Mouse (Mus musculus) forebrain, embryonic 14.5 days (tissue): ENCODE measurements around the gene Gm11114. TPM values are rescaled to one million over a fixed set of nuclear protein-coding genes. Genes with fewer than 3 reads are reported as not detected.

Experiments used
- ATAC-seq: fragments of 200-750 bp; cut with Nextera tagmentation; 2 replicates; pipeline ENCODE4 v1.8.0; 2017; ENCODE audit warnings: mild to moderate bottlenecking, moderate library complexity
- DNase-seq: peaks from one replicate; pipeline ENCODE4 v3.0.0-alpha.2; 2015; ENCODE audit warnings: low spot score
- H3K27ac ChIP-seq: fragments of 300-500 bp; sonication (generic); 2 replicates; pipeline ENCODE4 v1.5.1; 2014; ENCODE audit warnings: low read depth, mild to moderate bottlenecking, control low read depth, low read length, moderate library complexity
- H3K27me3 ChIP-seq: fragments of 300-500 bp; sonication (generic); replicated peaks from 2 replicates; pipeline ENCODE4 v1.6.1; 2014; ENCODE audit warnings: low read length, control low read depth, mixed read lengths; ENCODE audit not compliant: control insufficient read depth, insufficient read depth
- H3K36me3 ChIP-seq: fragments of 300-500 bp; sonication (generic); 2 replicates; pipeline ENCODE4 v1.6.1; 2014; ENCODE audit warnings: low read length, control low read depth; ENCODE audit not compliant: control insufficient read depth, insufficient read depth
- H3K4me1 ChIP-seq: fragments of 300-500 bp; sonication (generic); 2 replicates; pipeline ENCODE4 v1.6.1; 2014; ENCODE audit warnings: antibody characterized with exemption, low read length, control low read depth; ENCODE audit not compliant: control insufficient read depth, insufficient read depth
- H3K4me2 ChIP-seq: fragments of 300-500 bp; sonication (generic); 2 replicates; pipeline ENCODE4 v1.6.1; 2014; ENCODE audit warnings: mild to moderate bottlenecking, control low read depth, low read length
- H3K4me3 ChIP-seq: fragments of 300-500 bp; sonication (generic); 2 replicates; pipeline ENCODE4 v1.5.1; 2014; ENCODE audit warnings: low read depth, low read length, control low read depth
- H3K9ac ChIP-seq: fragments of 300-500 bp; sonication (generic); 2 replicates; pipeline ENCODE4 v1.6.1; 2014; ENCODE audit warnings: mild to moderate bottlenecking, low read length, control low read depth, moderate library complexity
- H3K9me3 ChIP-seq: fragments of 300-500 bp; sonication (generic); replicated peaks from 2 replicates; pipeline ENCODE4 v1.6.1; 2016; ENCODE audit warnings: low read length, control low read depth, mixed read lengths; ENCODE audit not compliant: control insufficient read depth
- WGBS: fragments of 180-500 bp; shearing (Covaris S2); extraction: QIAGEN DNeasy Blood & Tissue Kit; methylation state at CpG from one replicate; pipeline ENCODE4 v1.1.7; 2014; 5-methylcytosine and 5-hydroxymethylcytosine counted together
- polyA plus RNA-seq: library from polyadenylated mRNA; unstranded; fragments of >200 nt; fragmentation: Nextera tagmentation; extraction: Ambion mirVana; gene quantifications from 2 replicates; pipeline ENCODE4 v1.2.1, GENCODE M21; 2014

The Gm11114 gene
- polyA plus RNA-seq, 1 experiment from 2014 or later: not detected

- Histone ChIP-seq H3K4me1 (peaks cover 3% of the 10 kb centered on the region; the same call in 1 of the 2 replicates), H3K27me3 (peaks cover 7% of the 10 kb centered on the region; the same call in 1 of the 2 replicates), H3K27ac (no peak overlapping the region), H3K36me3 (no peaks in the 10 kb centered on the region), H3K9me3 (no peaks in the 10 kb centered on the region), H3K4me3 (peak overlapping the region; percentile 62; the same call in 1 of the 2 replicates), H3K4me2 (peak overlapping the region; percentile 93), H3K9ac (no peak overlapping the region)
- DNase-seq: peak; percentile 10
- no peak for ATAC-seq
- WGBS: 35% methylated on average over 17 of the region's 17 CpGs
These were observed 12.8 kb downstream of the Gm11114 start for GRCm38 (mm10) chr9:85325201-85325868.

- peak overlapping the region; percentile 62 for H3K4me3 ChIP-seq
- H3K36me3 ChIP-seq: no peaks in the 10 kb centered on the region
- peaks cover 7% of the 10 kb centered on the region; the same call in 1 of the 2 replicates for H3K27me3 ChIP-seq
- H3K27ac ChIP-seq: no peak overlapping the region
- H3K9ac ChIP-seq: peak overlapping the region; percentile 58
- peak; percentile 23 for DNase-seq
- WGBS: under 1% methylated on average over 83 of the region's 88 CpGs
- H3K4me1 ChIP-seq: peaks cover 3% of the 10 kb centered on the region; the same call in 1 of the 2 replicates
- peak overlapping the region; percentile 93 for H3K4me2 ChIP-seq
- H3K9me3 ChIP-seq: no peaks in the 10 kb centered on the region
- ATAC-seq: peak; percentile 60
These were observed 14.0 kb downstream of the Gm11114 start for GRCm38 (mm10) chr9:85326292-85327241.

GRCm38 (mm10) chr9:85327242-85328211 is 15.0 kb downstream of the Gm11114 start, which contains the start of gene Tent5a:
TSS of gene Tent5a (minus strand) at chr9:85327348.
- peaks cover 7% of the 10 kb centered on the region; the same call in 1 of the 2 replicates for H3K27me3 ChIP-seq
- H3K9ac ChIP-seq: peak within 1 kb of the TSS; percentile 58
- H3K4me3 ChIP-seq: peak within 1 kb of the TSS; percentile 62
- ATAC-seq: peak; percentile 90
- DNase-seq: peak; percentile 85
- H3K4me1 ChIP-seq: peaks cover 3% of the 10 kb centered on the region; the same call in 1 of the 2 replicates
- no peaks in the 10 kb centered on the region for H3K36me3 ChIP-seq
- peak within 1 kb of the TSS; percentile 93 for H3K4me2 ChIP-seq
- under 1% methylated on average over 72 of the region's 72 CpGs for WGBS
- 0 out of 2 replicates have a peak within 1 kb of the TSS, but pooled peaks have one; percentile 33 for H3K27ac ChIP-seq
- H3K9me3 ChIP-seq: no peaks in the 10 kb centered on the region

- ATAC-seq (peak; percentile 63), DNase-seq (peak; percentile 88)
- Histone ChIP-seq H3K4me2 (peak overlapping the region; percentile 93), H3K9me3 (no peaks in the 10 kb centered on the region), H3K27ac (0 out of 2 replicates have a peak overlapping the region, but pooled peaks have one; percentile 33), H3K4me1 (peaks cover 3% of the 10 kb centered on the region; the same call in 1 of the 2 replicates), H3K27me3 (peaks cover 7% of the 10 kb centered on the region; the same call in 1 of the 2 replicates), H3K4me3 (peak overlapping the region; percentile 62), H3K36me3 (no peaks in the 10 kb centered on the region), H3K9ac (peak overlapping the region; percentile 58)
- WGBS: under 1% methylated on average over 16 of the region's 16 CpGs
These were observed 15.7 kb downstream of the Gm11114 start for GRCm38 (mm10) chr9:85328259-85328658.

- 65% methylated on average over 2 of the region's 2 CpGs for WGBS
- H3K4me2 ChIP-seq: no peak overlapping the region
These were observed 18.9 kb downstream of the Gm11114 start for GRCm38 (mm10) chr9:85331521-85331920.

GRCm38 (mm10) chr9:85336046-85336445 is 23.5 kb downstream of the Gm11114 start:
- WGBS: 93% methylated on average over 7 of the region's 7 CpGs
- H3K27me3 ChIP-seq: no peaks in the 10 kb centered on the region
- H3K4me3 ChIP-seq: no peak overlapping the region
- no peak overlapping the region for H3K27ac ChIP-seq
- no peak for DNase-seq
- H3K9me3 ChIP-seq: no peaks in the 10 kb centered on the region
- H3K9ac ChIP-seq: no peak overlapping the region
- H3K4me2 ChIP-seq: no peak overlapping the region
- H3K4me1 ChIP-seq: no peaks in the 10 kb centered on the region
- H3K36me3 ChIP-seq: no peaks in the 10 kb centered on the region
- no peak for ATAC-seq

More at GRCm38 (mm10) chr9:85331521-85331920, 18.9 kb downstream of the Gm11114 start:
- ATAC-seq (no peak), DNase-seq (no peak)
- no peak overlapping the region for H3K4me3 ChIP-seq
- H3K4me1 ChIP-seq: no peaks in the 10 kb centered on the region
- H3K9me3 ChIP-seq: no peaks in the 10 kb centered on the region
- H3K9ac ChIP-seq: no peak overlapping the region
- no peak overlapping the region for H3K27ac ChIP-seq
- no peaks in the 10 kb centered on the region for H3K36me3 ChIP-seq
- 0 out of 2 replicates have a peak, but pooled peaks cover 4% of the 10 kb centered on the region for H3K27me3 ChIP-seq

GRCm38 (mm10) chr9:85340303-85340702 is 27.7 kb downstream of the Gm11114 start:
- ATAC-seq: no peak
- WGBS: 70% methylated on average over 3 of the region's 3 CpGs
- no peak for DNase-seq

More at GRCm38 (mm10) chr9:85340303-85340702, 27.7 kb downstream of the Gm11114 start:
- H3K4me1 ChIP-seq: no peaks in the 10 kb centered on the region
- H3K36me3 ChIP-seq: no peaks in the 10 kb centered on the region
- no peaks in the 10 kb centered on the region for H3K9me3 ChIP-seq
- H3K27ac ChIP-seq: no peak overlapping the region
- H3K4me2 ChIP-seq: no peak overlapping the region
- H3K4me3 ChIP-seq: no peak overlapping the region
- no peaks in the 10 kb centered on the region for H3K27me3 ChIP-seq
- no peak overlapping the region for H3K9ac ChIP-seq
